Mouse (Mus musculus): ENCODE results near the gene Gm21988.

- TF ChIP-seq CTCF (IDR thresholded peaks at IDR 0.05; ENCODE audit: control insufficient read depth, insufficient read depth, low read length) (no peak), POLR2A (IDR thresholded peaks at IDR 0.05; ENCODE audit: borderline replicate concordance, control insufficient read depth, low read depth, low read length) (no peak)
Observed at GRCm38 (mm10) chr11:70251853-70252252, 12.2 kb upstream of the Gm21988 start.
